Comparison of ENCODE assay signal across 11 mouse cellular contexts in the genomic region with DNA sequence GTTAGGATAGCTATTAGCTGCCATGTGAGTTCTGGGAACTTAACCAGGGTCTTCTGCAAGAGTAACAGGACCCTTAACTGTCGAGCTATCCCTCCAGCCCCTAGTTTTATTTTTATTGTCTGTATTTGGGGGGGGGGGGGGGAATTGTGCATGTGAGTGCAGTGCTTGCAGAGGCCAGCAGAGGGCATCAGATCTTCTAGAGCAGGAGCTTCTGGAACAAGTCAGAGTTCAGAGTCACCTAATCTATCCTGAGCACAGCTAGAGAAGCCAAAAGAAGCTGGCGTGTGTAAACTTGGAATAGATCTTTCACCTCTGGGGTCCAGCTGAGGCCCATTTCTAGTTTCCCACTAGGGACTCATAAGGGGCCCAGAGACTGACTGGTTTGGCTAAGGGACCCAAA. TPM values are rescaled to one million over a fixed set of nuclear protein-coding genes. Genes with fewer than 3 reads are reported as not detected.
DNase-seq lines count a peak whose midpoint lies in the region; ATAC-seq and TF ChIP-seq lines count a peak whose summit lies in the region.
"Had no signal": no experiment of that assay in that cellular context is flagged by ENCODE, and none has a peak within 500 bp of the region (broad histone marks: within the 10 kb centered on the region; RNA-seq: fewer than 3 reads in every experiment).

No protein-coding gene starts in this region.

- H3K9me3 ChIP-seq in liver, embryonic 14.5 days (ENCODE audit: control insufficient read depth, low read length): no peaks in the 10 kb centered on the region
- no peaks in the 10 kb centered on the region for H3K9me3 ChIP-seq in ES-Bruce4 (replicated peaks; ENCODE audit: control insufficient read depth, insufficient read depth, low read length, poor library complexity, severe bottlenecking)
- 0 out of 2 replicates have a peak, but pooled peaks cover 2% of the 10 kb centered on the region for H3K9me3 ChIP-seq in limb, embryonic 10.5 days (replicated peaks)

- peak; percentile 37 for TF ChIP-seq CTCF in liver, embryonic 14.5 days (IDR thresholded peaks at IDR 0.05; ENCODE audit: low read depth)
- peak; percentile 29 for TF ChIP-seq CTCF in ES-Bruce4 (IDR thresholded peaks at IDR 0.05; ENCODE audit: low read depth, low read length)

- no peak overlapping the region for H3K4me3 ChIP-seq in liver, embryonic 14.5 days (ENCODE audit: insufficient read depth in 1 of 2, low read depth in 2 of 2, low read length in 2 of 2)
- H3K4me3 ChIP-seq in ES-Bruce4 (ENCODE audit: low read depth, low read length): no peak overlapping the region
- no peak overlapping the region for H3K4me3 ChIP-seq in limb, embryonic 10.5 days

- H3K4me1 ChIP-seq in liver, embryonic 14.5 days (replicated peaks; ENCODE audit: control insufficient read depth in 2 of 2, insufficient read depth in 2 of 2, low read length in 1 of 2): no peaks in the 10 kb centered on the region
- no peaks in the 10 kb centered on the region for H3K4me1 ChIP-seq in ES-Bruce4 (ENCODE audit: control insufficient read depth, insufficient read depth, low read length)
- H3K4me1 ChIP-seq in limb, embryonic 10.5 days: peaks cover 44% of the 10 kb centered on the region

- 52% methylated on average over 2 of the region's 2 CpGs for WGBS in liver, embryonic 14.5 days (ENCODE audit: insufficient replicate concordance)
- WGBS in limb, embryonic 10.5 days: 85% methylated on average over 2 of the region's 2 CpGs

- peaks cover 33% of the 10 kb centered on the region for H3K27me3 ChIP-seq in liver, embryonic 14.5 days (ENCODE audit: control insufficient read depth, insufficient read depth, low read length)
- peaks cover 4% of the 10 kb centered on the region for H3K27me3 ChIP-seq in ES-Bruce4 (ENCODE audit: control insufficient read depth, insufficient read depth, low read length, poor library complexity, severe bottlenecking)
- peaks cover 87% of the 10 kb centered on the region for H3K27me3 ChIP-seq in limb, embryonic 10.5 days (ENCODE audit: low read depth, poor library complexity, severe bottlenecking)

- no peak overlapping the region for H3K9ac ChIP-seq in liver, embryonic 14.5 days (replicated peaks)
- H3K9ac ChIP-seq in ES-Bruce4 (ENCODE audit: low read depth, poor library complexity, severe bottlenecking): no peak overlapping the region

- peak; percentile 43 for DNase-seq in CD4-positive, CD25-positive, alpha-beta regulatory T cell, adult 2 months (ENCODE audit: low read depth, low spot score)
- no peak for DNase-seq in liver, embryonic 14.5 days (ENCODE audit: low read depth in 3 of 3, low spot score in 3 of 3)
- DNase-seq in liver: no peak
- peak; percentile 45 for DNase-seq in limb, embryonic 10.5 days (ENCODE audit: low spot score)
- DNase-seq in left cerebral cortex, postnatal 10 days (ENCODE audit: extremely low spot score in 1 of 2, low spot score in 2 of 2): no peak
- no peak for DNase-seq in embryo, embryonic 9.5 days (ENCODE audit: extremely low spot score)
- DNase-seq: heart, postnatal 4 days; right cerebral cortex, postnatal 25 days had no signal

- intact Hi-C loops in left cerebral cortex, postnatal 10 days (cut with DNase I): no loop called here

- TF ChIP-seq POLR2A in ES-Bruce4 (IDR thresholded peaks at IDR 0.05; ENCODE audit: insufficient read depth, low read length): no peak

- no peak overlapping the region for H3K4me2 ChIP-seq in liver, embryonic 14.5 days (ENCODE audit: low read depth)

- TF ChIP-seq EP300 in liver, embryonic 14.5 days (IDR thresholded peaks at IDR 0.05; ENCODE audit: low read depth): no peak
- TF ChIP-seq EP300 in ES-Bruce4 (IDR thresholded peaks at IDR 0.05; ENCODE audit: insufficient read depth, low read depth, low read length): no peak

- H3K36me3 ChIP-seq in liver, embryonic 14.5 days (replicated peaks; ENCODE audit: control insufficient read depth, insufficient read depth, low read depth): no peaks in the 10 kb centered on the region
- H3K36me3 ChIP-seq in ES-Bruce4 (ENCODE audit: control insufficient read depth, insufficient read depth, low read length, poor library complexity, severe bottlenecking): no peaks in the 10 kb centered on the region
- H3K36me3 ChIP-seq in limb, embryonic 10.5 days: no peaks in the 10 kb centered on the region

- ATAC-seq in CD4-positive, CD25-positive, alpha-beta regulatory T cell, adult 4 months: no peak
- no peak for ATAC-seq in liver, embryonic 14.5 days (ENCODE audit: insufficient read depth)

- no peak overlapping the region for H3K27ac ChIP-seq in liver, embryonic 14.5 days
- H3K27ac ChIP-seq in ES-Bruce4 (ENCODE audit: insufficient read depth, low read length): no peak overlapping the region
- no peak overlapping the region for H3K27ac ChIP-seq in limb, embryonic 10.5 days
- H3K27ac ChIP-seq: macrophage had no signal

RNA-seq across cellular contexts. Expression of gene Eya2, which starts 1.1 kb away (rescaled TPM):
- polyA plus RNA-seq in CD4-positive, CD25-positive, alpha-beta regulatory T cell, adult 4 months (2017; shearing (Covaris generic)): 10 to 100 TPM; 11.9 to 18.9 TPM
- 0.10 and 0.16 TPM in 2 replicates for polyA plus RNA-seq in liver, embryonic 14.5 days (2012; rRNA removed)
- 0.13 and 0.25 TPM in 2 replicates for polyA plus RNA-seq in liver, embryonic 14.5 days (2014; fragmentation: Nextera tagmentation; extraction: Ambion mirVana)
- polyA plus RNA-seq in ES-Bruce4 (2011; ENCODE audit: insufficient read depth, insufficient read length, low read depth, missing spikeins): 1.3 and 3.2 TPM in 2 replicates
- 6.9 and 7.7 TPM in 2 replicates for polyA plus RNA-seq in limb, embryonic 10.5 days (2016; fragmentation: Nextera tagmentation; extraction: Ambion mirVana)
- 1 to 10 TPM; 5.4 to 6.8 TPM for total RNA-seq in left cerebral cortex, postnatal 10 days (2021)
- polyA plus RNA-seq: macrophage had no signal

Comparison
In these comparisons a context has a peak if more than half of its experiments do, and no peak if none do; other contexts are left out.
1. DNase-seq: peak in CD4-positive, CD25-positive, alpha-beta regulatory T cell, adult 2 months (single experiment) and limb, embryonic 10.5 days (single experiment); none in liver, embryonic 14.5 days (0 of 3), liver (single experiment), left cerebral cortex, postnatal 10 days (0 of 2) and embryo, embryonic 9.5 days (single experiment).